Mouse (Mus musculus) cortical plate, adult 2 months (tissue): ENCODE results near the gene Akirin1. TPM values are rescaled to one million over a fixed set of nuclear protein-coding genes. Genes with fewer than 3 reads are reported as not detected.

Experiments used
- H3K27ac ChIP-seq: fragments of 200-500 bp; 2 replicates; pipeline ENCODE4 v1.5.1; 2012; ENCODE audit warnings: low read length, control low read depth, inconsistent platforms; ENCODE audit not compliant: insufficient read depth
- H3K4me1 ChIP-seq: fragments of 200-500 bp; 2 replicates; pipeline ENCODE4 v1.6.1; 2011; ENCODE audit warnings: low read length; ENCODE audit not compliant: control insufficient read depth, insufficient read depth
- H3K4me3 ChIP-seq: fragments of 200-500 bp; 2 replicates; pipeline ENCODE4 v1.5.1; 2011; ENCODE audit warnings: mild to moderate bottlenecking, low read length, control low read depth; ENCODE audit not compliant: insufficient read depth
- CTCF ChIP-seq: fragments of 200-500 bp; IDR thresholded peaks from 2 replicates; pipeline ENCODE4 v1.5.1; 2011; ENCODE audit warnings: mild to moderate bottlenecking, control low read depth, low read length; ENCODE audit not compliant: insufficient read depth; ENCODE audit errors: extremely low read depth
- POLR2A ChIP-seq: fragments of 200-500 bp; IDR thresholded peaks from 2 replicates; pipeline ENCODE4 v1.6.1; 2011; ENCODE audit warnings: mild to moderate bottlenecking, low read length, control low read depth; ENCODE audit not compliant: insufficient read depth; ENCODE audit errors: extremely low read depth
- polyA plus RNA-seq: library from polyadenylated mRNA; depleted of rRNA; stranded (reverse); fragments of >200 nt; gene quantifications from 2 replicates; pipeline ENCODE4 v1.2.3, GENCODE M21; 2012

Gene Akirin1
- polyA plus RNA-seq, 1 experiment = 55.7 TPM

- Histone ChIP-seq H3K27ac (peak overlapping the region; percentile 79), H3K4me3 (no peak overlapping the region), H3K4me1 (no peaks in the 10 kb centered on the region)
- no peak for TF ChIP-seq CTCF
- no peak for TF ChIP-seq POLR2A
Measured at GRCm38 (mm10) chr4:123732163-123732910, 17.8 kb downstream of the Akirin1 start.

GRCm38 (mm10) chr4:123721761-123722160 is 28.4 kb downstream of the Akirin1 start:
- Histone ChIP-seq H3K4me1 (0 out of 2 replicates have a peak, but pooled peaks cover 2% of the 10 kb centered on the region), H3K27ac (no peak overlapping the region)
- no peak for TF ChIP-seq POLR2A
- TF ChIP-seq CTCF = no peak

GRCm38 (mm10) chr4:123718434-123718780 is 31.7 kb downstream of the Akirin1 start:
- no peak for TF ChIP-seq POLR2A
- no peak for TF ChIP-seq CTCF
- Histone ChIP-seq H3K4me3 (peak overlapping the region; percentile 92), H3K4me1 (0 out of 2 replicates have a peak, but pooled peaks cover 2% of the 10 kb centered on the region), H3K27ac (peak overlapping the region; percentile 66)

More at GRCm38 (mm10) chr4:123721761-123722160, 28.4 kb downstream of the Akirin1 start:
- H3K4me3 ChIP-seq = no peak overlapping the region

- peak; percentile 92 for TF ChIP-seq POLR2A
- TF ChIP-seq CTCF = no peak
- H3K27ac ChIP-seq = peak within 1 kb of the TSS; percentile 66
- peak within 1 kb of the TSS; percentile 92 for H3K4me3 ChIP-seq
- H3K4me1 ChIP-seq = 0 out of 2 replicates have a peak, but pooled peaks cover 2% of the 10 kb centered on the region
Measured at GRCm38 (mm10) chr4:123717574-123718433, 32.3 kb downstream of the Akirin1 start, which contains the start of gene Ndufs5. Ndufs5 (minus strand) TSS chr4:123718202.

- no peak overlapping the region; the same call in 1 of the 2 replicates for H3K27ac ChIP-seq
- TF ChIP-seq CTCF = no peak
- no peak for TF ChIP-seq POLR2A
- H3K4me3 ChIP-seq = no peak overlapping the region
- H3K4me1 ChIP-seq = 0 out of 2 replicates have a peak, but pooled peaks cover 2% of the 10 kb centered on the region
Measured at GRCm38 (mm10) chr4:123712431-123712830, 37.7 kb downstream of the Akirin1 start.

GRCm38 (mm10) chr4:123707340-123707739 is 42.8 kb downstream of the Akirin1 start:
- no peaks in the 10 kb centered on the region for H3K4me1 ChIP-seq
- TF ChIP-seq CTCF (no peak), POLR2A (no peak)
- no peak overlapping the region for H3K27ac ChIP-seq
- no peak overlapping the region for H3K4me3 ChIP-seq

- Histone ChIP-seq H3K4me3 (no peak overlapping the region), H3K27ac (no peak overlapping the region), H3K4me1 (no peaks in the 10 kb centered on the region)
- no peak for TF ChIP-seq POLR2A
- no peak for TF ChIP-seq CTCF
Measured at GRCm38 (mm10) chr4:123705340-123705739, 44.8 kb downstream of the Akirin1 start.

GRCm38 (mm10) chr4:123693384-123693783 is 56.8 kb downstream of the Akirin1 start:
- TF ChIP-seq CTCF (no peak), POLR2A (no peak)
- Histone ChIP-seq H3K4me3 (no peak overlapping the region), H3K4me1 (no peaks in the 10 kb centered on the region), H3K27ac (no peak overlapping the region)

- no peaks in the 10 kb centered on the region for H3K4me1 ChIP-seq
- no peak overlapping the region for H3K4me3 ChIP-seq
- TF ChIP-seq POLR2A (no peak), CTCF (no peak)
- no peak overlapping the region for H3K27ac ChIP-seq
Measured at GRCm38 (mm10) chr4:123692071-123692470, 58.1 kb downstream of the Akirin1 start.

- no peak overlapping the region for H3K4me3 ChIP-seq
- TF ChIP-seq CTCF = no peak
- no peak for TF ChIP-seq POLR2A
- H3K27ac ChIP-seq = no peak overlapping the region
- no peaks in the 10 kb centered on the region for H3K4me1 ChIP-seq
Measured at GRCm38 (mm10) chr4:123690311-123690710, 59.8 kb downstream of the Akirin1 start.
